Mouse (Mus musculus): ENCODE measurements around the gene Dnase1. TPM values are rescaled to one million over a fixed set of nuclear protein-coding genes. Genes with fewer than 3 reads are reported as not detected.

Gene Dnase1
- polyA plus RNA-seq, 1 experiment from 2014 or later: 7.0 TPM

GRCm38 (mm10) chr16:4035575-4035974 is 1.2 kb upstream of the Dnase1 start:
- Histone ChIP-seq H3K36me3 (ENCODE audit: control insufficient read depth, insufficient read depth, low read length) (peaks cover 43% of the 10 kb centered on the region), H3K9me3 (ENCODE audit: control insufficient read depth, low read length) (no peaks in the 10 kb centered on the region), H3K27ac (replicated peaks; ENCODE audit: low read depth, low read length) (no peak overlapping the region), H3K4me3 (replicated peaks; ENCODE audit: low read depth, low read length) (no peak overlapping the region), H3K9ac (replicated peaks; ENCODE audit: low read length) (no peak overlapping the region), H3K4me1 (ENCODE audit: control insufficient read depth, insufficient read depth, low read length) (no peaks in the 10 kb centered on the region), H3K4me2 (ENCODE audit: low read length) (no peak overlapping the region), H3K27me3 (ENCODE audit: control insufficient read depth, insufficient read depth, low read length) (no peaks in the 10 kb centered on the region)
- WGBS: 95% methylated on average over 2 of the region's 2 CpGs
- DNase-seq (no peak), ATAC-seq (ENCODE audit: low FRiP score, low TSS enrichment) (no peak)

GRCm38 (mm10) chr16:4037690-4038089 is 948 bp downstream of the Dnase1 start:
- no peak overlapping the region for H3K4me3 ChIP-seq (replicated peaks; ENCODE audit: low read depth, low read length)
- H3K9ac ChIP-seq (replicated peaks; ENCODE audit: low read length): no peak overlapping the region
- no peak overlapping the region for H3K27ac ChIP-seq (replicated peaks; ENCODE audit: low read depth, low read length)
- H3K27me3 ChIP-seq (ENCODE audit: control insufficient read depth, insufficient read depth, low read length): no peaks in the 10 kb centered on the region
- H3K36me3 ChIP-seq (ENCODE audit: control insufficient read depth, insufficient read depth, low read length): peaks cover 61% of the 10 kb centered on the region
- no peak overlapping the region for H3K4me2 ChIP-seq (ENCODE audit: low read length)
- 97% methylated on average over 7 of the region's 7 CpGs for WGBS
- ATAC-seq (ENCODE audit: low FRiP score, low TSS enrichment) (no peak), DNase-seq (no peak)
- H3K4me1 ChIP-seq (ENCODE audit: control insufficient read depth, insufficient read depth, low read length): no peaks in the 10 kb centered on the region
- no peaks in the 10 kb centered on the region for H3K9me3 ChIP-seq (ENCODE audit: control insufficient read depth, low read length)

- DNase-seq: no peak
- peaks cover 82% of the 10 kb centered on the region for H3K36me3 ChIP-seq (ENCODE audit: control insufficient read depth, insufficient read depth, low read length)
- 89% methylated on average over 5 of the region's 5 CpGs for WGBS
Measured at GRCm38 (mm10) chr16:4040206-4040605, 3.5 kb downstream of the Dnase1 start.

GRCm38 (mm10) chr16:4041646-4042045 is 4.9 kb downstream of the Dnase1 start:
- Histone ChIP-seq H3K9ac (replicated peaks; ENCODE audit: low read length) (no peak overlapping the region), H3K36me3 (ENCODE audit: control insufficient read depth, insufficient read depth, low read length) (peaks cover 91% of the 10 kb centered on the region), H3K9me3 (ENCODE audit: control insufficient read depth, low read length) (no peaks in the 10 kb centered on the region), H3K4me3 (replicated peaks; ENCODE audit: low read depth, low read length) (no peak overlapping the region), H3K4me2 (ENCODE audit: low read length) (no peak overlapping the region), H3K27ac (replicated peaks; ENCODE audit: low read depth, low read length) (no peak overlapping the region), H3K4me1 (ENCODE audit: control insufficient read depth, insufficient read depth, low read length) (no peaks in the 10 kb centered on the region), H3K27me3 (ENCODE audit: control insufficient read depth, insufficient read depth, low read length) (no peaks in the 10 kb centered on the region)
- no peak for ATAC-seq (ENCODE audit: low FRiP score, low TSS enrichment)
- no peak for DNase-seq
- 98% methylated on average over 4 of the region's 4 CpGs for WGBS

More at GRCm38 (mm10) chr16:4040206-4040605, 3.5 kb downstream of the Dnase1 start:
- ATAC-seq (ENCODE audit: low FRiP score, low TSS enrichment): no peak
- no peak overlapping the region for H3K27ac ChIP-seq (replicated peaks; ENCODE audit: low read depth, low read length)
- H3K4me2 ChIP-seq (ENCODE audit: low read length): no peak overlapping the region
- no peaks in the 10 kb centered on the region for H3K4me1 ChIP-seq (ENCODE audit: control insufficient read depth, insufficient read depth, low read length)
- H3K27me3 ChIP-seq (ENCODE audit: control insufficient read depth, insufficient read depth, low read length): no peaks in the 10 kb centered on the region
- no peak overlapping the region for H3K9ac ChIP-seq (replicated peaks; ENCODE audit: low read length)
- H3K4me3 ChIP-seq (replicated peaks; ENCODE audit: low read depth, low read length): no peak overlapping the region
- H3K9me3 ChIP-seq (ENCODE audit: control insufficient read depth, low read length): no peaks in the 10 kb centered on the region

GRCm38 (mm10) chr16:4044093-4044492 is 7.4 kb downstream of the Dnase1 start:
- Histone ChIP-seq H3K36me3 (ENCODE audit: control insufficient read depth, insufficient read depth, low read length) (peaks cover 84% of the 10 kb centered on the region), H3K4me1 (ENCODE audit: control insufficient read depth, insufficient read depth, low read length) (no peaks in the 10 kb centered on the region), H3K27me3 (ENCODE audit: control insufficient read depth, insufficient read depth, low read length) (no peaks in the 10 kb centered on the region), H3K27ac (replicated peaks; ENCODE audit: low read depth, low read length) (no peak overlapping the region), H3K9me3 (ENCODE audit: control insufficient read depth, low read length) (no peaks in the 10 kb centered on the region), H3K4me2 (ENCODE audit: low read length) (no peak overlapping the region), H3K4me3 (replicated peaks; ENCODE audit: low read depth, low read length) (no peak overlapping the region), H3K9ac (replicated peaks; ENCODE audit: low read length) (no peak overlapping the region)
- no peak for DNase-seq
- no peak for ATAC-seq (ENCODE audit: low FRiP score, low TSS enrichment)
- 96% methylated on average over 2 of the region's 2 CpGs for WGBS

GRCm38 (mm10) chr16:4045524-4045923 is 8.8 kb downstream of the Dnase1 start:
- WGBS: 80% methylated on average over 4 of the region's 4 CpGs
- H3K27me3 ChIP-seq (ENCODE audit: control insufficient read depth, insufficient read depth, low read length): no peaks in the 10 kb centered on the region
- H3K4me2 ChIP-seq (ENCODE audit: low read length): no peak overlapping the region
- no peak overlapping the region for H3K9ac ChIP-seq (replicated peaks; ENCODE audit: low read length)
- peaks cover 84% of the 10 kb centered on the region for H3K36me3 ChIP-seq (ENCODE audit: control insufficient read depth, insufficient read depth, low read length)
- ATAC-seq (ENCODE audit: low FRiP score, low TSS enrichment) (no peak), DNase-seq (peak; percentile 2)
- no peaks in the 10 kb centered on the region for H3K4me1 ChIP-seq (ENCODE audit: control insufficient read depth, insufficient read depth, low read length)
- H3K9me3 ChIP-seq (ENCODE audit: control insufficient read depth, low read length): no peaks in the 10 kb centered on the region
- H3K4me3 ChIP-seq (replicated peaks; ENCODE audit: low read depth, low read length): no peak overlapping the region
- H3K27ac ChIP-seq (replicated peaks; ENCODE audit: low read depth, low read length): no peak overlapping the region

GRCm38 (mm10) chr16:4052601-4053000 is 15.9 kb downstream of the Dnase1 start:
- Histone ChIP-seq H3K9ac (replicated peaks; ENCODE audit: low read length) (no peak overlapping the region), H3K4me3 (replicated peaks; ENCODE audit: low read depth, low read length) (no peak overlapping the region), H3K9me3 (ENCODE audit: control insufficient read depth, low read length) (no peaks in the 10 kb centered on the region), H3K36me3 (ENCODE audit: control insufficient read depth, insufficient read depth, low read length) (peaks cover 78% of the 10 kb centered on the region), H3K4me2 (ENCODE audit: low read length) (no peak overlapping the region), H3K4me1 (ENCODE audit: control insufficient read depth, insufficient read depth, low read length) (no peaks in the 10 kb centered on the region), H3K27me3 (ENCODE audit: control insufficient read depth, insufficient read depth, low read length) (no peaks in the 10 kb centered on the region), H3K27ac (replicated peaks; ENCODE audit: low read depth, low read length) (no peak overlapping the region)
- ATAC-seq (ENCODE audit: low FRiP score, low TSS enrichment): no peak
- 91% methylated on average over 4 of the region's 4 CpGs for WGBS
- DNase-seq: no peak

GRCm38 (mm10) chr16:4053811-4054210 is 17.1 kb downstream of the Dnase1 start:
- ATAC-seq (ENCODE audit: low FRiP score, low TSS enrichment) (no peak), DNase-seq (no peak)
- Histone ChIP-seq H3K27ac (replicated peaks; ENCODE audit: low read depth, low read length) (no peak overlapping the region), H3K36me3 (ENCODE audit: control insufficient read depth, insufficient read depth, low read length) (peaks cover 75% of the 10 kb centered on the region), H3K27me3 (ENCODE audit: control insufficient read depth, insufficient read depth, low read length) (no peaks in the 10 kb centered on the region), H3K9me3 (ENCODE audit: control insufficient read depth, low read length) (no peaks in the 10 kb centered on the region), H3K4me2 (ENCODE audit: low read length) (no peak overlapping the region), H3K4me3 (replicated peaks; ENCODE audit: low read depth, low read length) (no peak overlapping the region), H3K4me1 (ENCODE audit: control insufficient read depth, insufficient read depth, low read length) (no peaks in the 10 kb centered on the region), H3K9ac (replicated peaks; ENCODE audit: low read length) (no peak overlapping the region)
- WGBS: 90% methylated on average over 3 of the region's 3 CpGs

- no peaks in the 10 kb centered on the region for H3K4me1 ChIP-seq (ENCODE audit: control insufficient read depth, insufficient read depth, low read length)
- H3K9me3 ChIP-seq (ENCODE audit: control insufficient read depth, low read length): no peaks in the 10 kb centered on the region
- no peak overlapping the region for H3K4me3 ChIP-seq (replicated peaks; ENCODE audit: low read depth, low read length)
- peaks cover 77% of the 10 kb centered on the region for H3K36me3 ChIP-seq (ENCODE audit: control insufficient read depth, insufficient read depth, low read length)
- no peak overlapping the region for H3K9ac ChIP-seq (replicated peaks; ENCODE audit: low read length)
- H3K27me3 ChIP-seq (ENCODE audit: control insufficient read depth, insufficient read depth, low read length): no peaks in the 10 kb centered on the region
- H3K27ac ChIP-seq (replicated peaks; ENCODE audit: low read depth, low read length): no peak overlapping the region
- no peak overlapping the region for H3K4me2 ChIP-seq (ENCODE audit: low read length)
- DNase-seq (no peak), ATAC-seq (ENCODE audit: low FRiP score, low TSS enrichment) (no peak)
- whole genome bisulfite sequencing: 97% methylated on average over 4 of the region's 4 CpGs
Measured at GRCm38 (mm10) chr16:4064945-4065344, 28.2 kb downstream of the Dnase1 start.

All from midbrain, embryonic 14.5 days (tissue).